Mouse (Mus musculus): ENCODE measurements around the gene Ints3. TPM values are rescaled to one million over a fixed set of nuclear protein-coding genes. Genes with fewer than 3 reads are reported as not detected.
A peak's percentile ranks its signal among the peaks of the same experiment; 100 is the strongest.

Ints3 gene
- polyA plus RNA-seq, 1 experiment = 28.7 TPM

DNA sequence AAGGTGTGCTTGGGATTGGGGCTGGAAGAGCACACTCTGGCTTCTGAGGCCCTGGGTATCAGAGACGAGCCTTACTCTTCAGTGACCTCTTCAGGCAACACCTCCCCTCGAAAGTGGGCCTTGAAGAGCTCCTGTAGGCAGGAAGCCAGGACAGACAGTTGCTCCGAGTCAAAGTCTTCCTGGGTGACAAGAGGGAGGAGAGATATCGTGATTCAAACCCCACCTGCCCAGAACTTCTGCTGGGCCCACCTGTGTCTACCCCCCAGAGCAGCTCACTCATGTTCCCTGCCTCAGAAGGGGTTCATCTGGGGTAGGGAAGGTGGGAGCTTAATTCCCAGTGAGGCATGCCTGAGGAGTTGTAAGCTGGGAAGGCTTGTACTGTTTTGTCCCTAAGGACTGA, 32.4 kb downstream of the Ints3 start:
- WGBS = 80% methylated on average over 4 of the region's 4 CpGs
- DNase-seq (ENCODE audit: low read depth, low spot score) = no peak

DNA sequence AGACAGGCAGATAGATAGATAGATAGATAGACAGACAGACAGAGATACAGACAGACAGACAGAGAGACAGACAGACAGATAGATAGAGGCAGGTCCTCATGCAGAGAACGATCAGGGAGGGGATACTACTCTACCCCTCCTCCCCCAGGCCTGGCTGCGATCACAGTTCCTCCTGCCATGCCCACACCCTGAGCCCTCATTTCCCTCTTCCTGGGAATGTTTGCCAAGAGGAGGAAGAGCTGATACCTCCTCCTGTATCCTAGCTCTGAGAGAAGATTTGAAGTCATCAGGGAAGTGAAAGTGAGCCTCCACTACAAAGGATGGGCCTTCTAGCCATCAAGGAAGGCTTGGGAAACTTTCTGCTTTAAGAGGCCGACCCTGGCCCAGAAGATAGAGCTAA, 37.8 kb downstream of the Ints3 start:
- no peak for DNase-seq (ENCODE audit: low read depth, low spot score)
- WGBS = 47% methylated on average over 3 of the region's 3 CpGs

DNA sequence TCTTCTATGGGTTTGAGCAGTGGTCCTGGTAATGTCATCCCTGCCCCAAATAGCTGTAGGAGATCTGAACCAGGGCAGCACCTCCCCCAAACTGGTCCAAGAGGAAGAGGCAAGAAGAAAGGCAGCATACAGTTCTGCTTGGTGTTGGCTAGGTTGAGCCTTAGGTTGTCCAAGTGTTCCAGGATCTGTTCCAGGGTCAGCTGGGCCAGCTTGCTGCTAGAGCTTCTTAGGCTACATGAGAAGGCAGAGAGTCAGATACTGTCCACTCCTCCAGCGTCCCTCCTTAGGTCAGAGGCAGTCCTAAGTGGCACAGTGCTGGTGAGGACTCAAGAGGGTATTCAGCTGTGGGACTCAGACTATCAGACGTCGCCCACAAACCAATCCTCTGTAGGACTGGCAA, 40.8 kb downstream of the Ints3 start:
- WGBS = 97% methylated on average over 3 of the region's 3 CpGs
- DNase-seq (ENCODE audit: low read depth, low spot score) = no peak

- WGBS = 87% methylated on average over 8 of the region's 8 CpGs
- DNase-seq (ENCODE audit: low read depth, low spot score) = no peak
Observed at GRCm38 (mm10) chr3:90391941-90392340, 41.5 kb downstream of the Ints3 start.

DNA sequence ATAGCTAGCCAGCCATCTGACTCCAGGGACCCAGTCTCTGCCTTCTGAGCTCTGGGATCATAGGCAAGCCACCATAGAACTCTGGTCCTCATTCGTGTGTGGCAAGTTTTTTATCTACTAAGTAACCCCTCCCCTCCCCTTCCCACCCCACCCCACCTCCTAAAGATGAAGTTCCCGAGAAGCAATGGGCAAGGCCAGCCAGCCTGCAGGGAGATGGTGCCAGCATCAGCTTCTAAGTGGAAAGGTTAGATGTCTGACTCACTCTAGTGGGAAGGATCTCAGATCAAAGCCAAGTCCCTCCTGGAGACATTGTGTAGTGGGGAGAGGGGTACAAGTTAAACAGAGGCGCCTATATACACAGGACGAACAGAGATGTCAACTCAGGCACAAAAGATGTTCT, 42.4 kb downstream of the Ints3 start:
- 78% methylated on average over 4 of the region's 4 CpGs for WGBS
- no peak for DNase-seq (ENCODE audit: low read depth, low spot score)

- WGBS = 3% methylated on average over 54 of the region's 55 CpGs
- no peak for DNase-seq (ENCODE audit: low read depth, low spot score)
Observed at GRCm38 (mm10) chr3:90389511-90390490, 43.6 kb downstream of the Ints3 start, which contains the start of gene Slc27a3. Slc27a3 (minus strand) TSS chr3:90389938.

DNA sequence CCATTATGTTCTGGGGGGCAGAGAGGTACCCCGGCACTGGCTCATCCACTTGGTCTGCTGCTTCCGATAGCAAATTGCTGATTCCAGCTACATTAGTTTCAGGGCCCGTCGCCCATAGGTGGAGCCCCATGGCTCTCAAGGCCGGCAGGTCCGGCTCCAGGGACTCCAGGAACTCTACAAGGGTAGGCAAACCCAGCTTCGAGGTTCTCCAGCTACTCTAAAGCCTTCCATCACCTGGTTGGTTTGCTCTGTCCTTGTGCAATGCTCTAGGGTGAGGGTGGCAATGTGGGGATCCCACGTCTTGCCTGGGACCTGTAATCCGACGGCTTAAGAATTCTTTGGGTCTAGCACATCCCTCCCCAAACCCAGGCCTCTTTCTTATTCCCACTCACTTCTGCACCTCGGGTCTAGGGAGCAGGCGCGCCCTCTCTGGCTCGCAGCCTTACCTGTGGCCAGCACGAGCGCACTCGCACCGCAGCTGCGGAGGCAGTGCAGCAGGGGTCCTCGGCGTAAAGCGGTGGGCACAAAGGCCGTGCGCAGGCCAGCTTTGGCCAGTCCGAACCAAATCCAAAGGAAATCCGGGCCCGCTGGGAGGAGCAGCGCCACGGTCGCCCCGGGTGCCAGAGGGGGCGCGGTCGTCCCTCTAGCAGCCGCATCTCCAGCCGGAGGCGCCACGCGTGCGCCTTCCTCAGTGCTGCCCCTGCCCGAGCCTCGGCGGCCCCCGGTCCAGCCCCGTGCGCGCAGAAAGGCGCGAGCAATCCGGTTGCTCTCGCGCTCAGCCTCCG, 44.5 kb downstream of the Ints3 start:
- 6% methylated on average over 53 of the region's 53 CpGs for WGBS
- DNase-seq (ENCODE audit: low read depth, low spot score) = no peak

GRCm38 (mm10) chr3:90388192-90388591, 45.2 kb downstream of the Ints3 start:
- 83% methylated on average over 4 of the region's 4 CpGs for WGBS
- DNase-seq (ENCODE audit: low read depth, low spot score) = no peak

GRCm38 (mm10) chr3:90387483-90387882, 45.9 kb downstream of the Ints3 start:
- DNase-seq (ENCODE audit: low read depth, low spot score) = no peak
- WGBS = 71% methylated on average over 11 of the region's 11 CpGs

DNA sequence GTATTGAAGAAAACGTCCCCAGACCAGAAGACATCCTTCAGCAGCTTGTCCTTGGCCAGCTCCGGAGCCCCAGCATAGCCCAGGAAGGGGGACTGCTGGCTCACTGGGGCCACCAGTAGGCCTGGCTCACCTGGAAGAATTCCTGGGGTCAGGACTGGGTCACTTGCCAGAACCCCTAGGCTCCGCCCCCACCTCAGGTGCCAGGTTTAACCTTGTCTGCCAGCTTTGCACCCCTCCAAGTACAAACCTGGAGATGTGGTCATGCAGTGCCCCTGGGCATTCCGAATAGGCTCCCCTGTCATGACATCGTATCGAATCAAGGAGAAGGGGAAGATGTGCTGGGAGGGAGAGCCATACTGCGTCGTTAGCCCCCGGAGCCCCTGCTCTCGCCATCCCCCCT, 46.6 kb downstream of the Ints3 start:
- WGBS = 93% methylated on average over 10 of the region's 10 CpGs
- DNase-seq (ENCODE audit: low read depth, low spot score) = no peak

DNA sequence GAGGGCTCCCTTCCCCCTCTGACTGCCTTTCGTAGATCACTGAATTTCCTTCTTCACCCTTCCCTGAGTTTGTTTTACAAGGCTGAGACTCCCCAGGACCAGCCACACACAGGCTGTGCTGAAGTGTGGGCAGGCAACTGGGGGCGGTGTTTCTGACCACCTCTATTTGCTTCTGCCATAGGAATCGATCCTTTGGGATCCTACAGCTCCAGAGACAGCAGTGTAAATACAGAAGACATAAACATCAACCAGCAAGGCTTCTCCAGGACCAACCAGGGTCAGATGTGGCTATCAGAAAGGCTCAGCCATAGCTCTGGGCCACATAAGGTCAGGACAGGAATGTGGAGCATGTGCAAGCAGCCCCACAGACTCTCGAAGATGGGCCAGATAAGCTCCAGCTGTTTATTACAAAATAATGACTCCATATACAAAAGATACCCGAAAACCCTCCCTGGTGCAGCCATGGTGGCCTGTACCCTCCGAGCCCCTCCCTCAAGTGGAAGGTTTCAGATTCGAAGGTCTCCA, 48.5 kb downstream of the Ints3 start:
- 62% methylated on average over 7 of the region's 7 CpGs for WGBS
- DNase-seq (ENCODE audit: low read depth, low spot score) = no peak

DNA sequence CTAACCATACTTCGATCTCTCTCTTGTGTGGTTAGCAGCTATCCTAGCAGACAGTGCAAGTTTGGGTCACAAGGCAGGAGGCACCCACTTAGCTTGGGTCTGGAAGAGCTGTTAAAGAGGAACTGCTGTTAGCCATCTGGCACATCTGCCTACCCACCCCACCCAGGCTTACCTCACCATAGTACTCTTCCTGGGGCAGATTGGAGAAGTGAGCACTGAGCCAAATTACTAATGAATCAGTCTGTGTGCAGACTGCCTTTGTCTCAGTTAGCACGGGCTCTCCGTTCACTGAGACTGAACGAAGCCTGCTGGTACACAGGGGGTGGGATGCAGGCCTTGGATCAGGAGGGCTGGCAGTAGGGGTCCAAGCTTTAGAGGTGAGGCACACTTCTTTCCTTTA, 49.7 kb downstream of the Ints3 start:
- WGBS = 75% methylated on average over 4 of the region's 4 CpGs
- no peak for DNase-seq (ENCODE audit: low read depth, low spot score)

DNA sequence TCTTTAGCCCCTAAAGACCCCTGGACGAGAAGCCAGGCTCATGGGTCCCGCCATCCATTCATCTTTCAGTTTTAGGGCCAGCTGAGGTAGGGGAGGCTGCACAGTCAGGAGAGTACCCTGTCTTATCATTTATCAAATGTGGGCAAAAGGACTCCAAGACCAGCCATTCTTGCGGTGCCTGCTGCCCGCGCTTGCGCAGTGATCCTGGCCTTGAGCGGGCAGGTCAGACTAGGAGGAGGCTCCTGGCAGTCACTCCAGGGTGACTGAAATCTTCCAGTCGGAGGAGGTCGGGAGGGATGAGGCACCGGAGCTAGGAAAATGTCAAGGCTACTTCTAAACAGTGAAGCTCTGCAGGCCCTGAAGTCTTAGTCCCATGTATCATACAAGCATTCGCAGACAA, 51.7 kb downstream of the Ints3 start:
- 62% methylated on average over 11 of the region's 11 CpGs for WGBS
- no peak for DNase-seq (ENCODE audit: low read depth, low spot score)

- no peak for DNase-seq (ENCODE audit: low read depth, low spot score)
- WGBS = 94% methylated on average over 5 of the region's 5 CpGs
Observed at GRCm38 (mm10) chr3:90378496-90378895, 54.9 kb downstream of the Ints3 start.

GRCm38 (mm10) chr3:90376247-90376585, 57.2 kb downstream of the Ints3 start:
- 100% methylated on average over 1 of the region's 1 CpGs for WGBS
- DNase-seq (ENCODE audit: low read depth, low spot score) = no peak

- no peak for DNase-seq (ENCODE audit: low read depth, low spot score)
- 72% methylated on average over 3 of the region's 3 CpGs for WGBS
Observed at GRCm38 (mm10) chr3:90375562-90376246, 57.7 kb downstream of the Ints3 start.

GRCm38 (mm10) chr3:90374368-90374767, 59.1 kb downstream of the Ints3 start:
- 46% methylated on average over 4 of the region's 4 CpGs for WGBS
- DNase-seq (ENCODE audit: low read depth, low spot score) = no peak

DNA sequence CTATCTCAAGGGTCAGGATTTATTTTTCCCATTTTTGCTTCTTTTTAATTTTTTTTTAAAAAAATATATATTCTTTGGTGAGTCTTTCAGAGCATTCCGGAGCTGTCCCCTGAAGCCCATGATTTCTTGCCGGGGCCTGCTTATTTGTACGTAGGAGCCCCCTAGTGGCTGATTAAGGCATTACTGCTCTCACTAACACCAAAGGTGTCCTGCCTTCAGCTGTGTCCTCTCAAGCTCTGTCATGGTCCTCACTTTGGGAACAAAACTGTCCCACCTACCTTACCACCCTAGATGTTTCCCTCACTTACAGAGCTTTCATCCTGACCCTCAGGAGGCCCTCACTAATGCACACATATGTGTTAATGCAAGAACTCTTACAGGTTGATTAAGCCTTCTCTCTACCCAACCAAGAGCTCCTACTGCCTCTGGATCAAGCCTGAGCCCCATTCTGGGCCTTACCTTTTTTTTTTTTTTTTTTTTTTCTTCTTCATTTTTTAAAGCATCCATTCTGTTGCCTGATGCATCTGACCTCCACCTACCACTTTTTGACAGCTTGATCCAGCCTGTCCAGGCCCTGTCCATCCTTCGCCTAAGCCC, 59.9 kb downstream of the Ints3 start:
- DNase-seq (ENCODE audit: low read depth, low spot score) = peak; percentile 47
- 24% methylated on average over 4 of the region's 4 CpGs for WGBS

- WGBS = 59% methylated on average over 5 of the region's 5 CpGs
Observed at GRCm38 (mm10) chr3:90372817-90373216, 60.6 kb downstream of the Ints3 start.

GRCm38 (mm10) chr3:90371857-90372256, 61.6 kb downstream of the Ints3 start:
- no peak for DNase-seq (ENCODE audit: low read depth, low spot score)
- 68% methylated on average over 7 of the region's 7 CpGs for WGBS

More at GRCm38 (mm10) chr3:90372817-90373216, 60.6 kb downstream of the Ints3 start:
- no peak for DNase-seq (ENCODE audit: low read depth, low spot score)

All from large intestine, adult 2 months (tissue).